Mouse (Mus musculus) embryonic facial prominence, embryonic 14.5 days (tissue): ENCODE measurements around the gene Pdc. TPM values are rescaled to one million over a fixed set of nuclear protein-coding genes. Genes with fewer than 3 reads are reported as not detected.
"Not testable (repeated sequence)": the region's sequence is repeated elsewhere in the genome, so short reads cannot be mapped to it uniquely, and the experiment has no call there.

Experiments used
- ATAC-seq: fragments of 200-750 bp; cut with Nextera tagmentation; 2 replicates; pipeline ENCODE4 v1.8.0; 2017; ENCODE audit warnings: low read depth, moderate number of reproducible peaks, moderate TSS enrichment
- DNase-seq: peaks from one replicate; pipeline ENCODE4 v3.0.0-alpha.2; 2015; ENCODE audit warnings: low spot score
- H3K27ac ChIP-seq: fragments of 300-500 bp; sonication (generic); replicated peaks from 2 replicates; pipeline ENCODE4 v1.5.1; 2014; ENCODE audit warnings: low read depth, mild to moderate bottlenecking, low read length, moderate library complexity
- H3K27me3 ChIP-seq: fragments of 300-500 bp; sonication (generic); replicated peaks from 2 replicates; pipeline ENCODE4 v1.6.1; 2014; ENCODE audit warnings: low read length; ENCODE audit not compliant: control insufficient read depth, insufficient read depth
- H3K36me3 ChIP-seq: fragments of 300-500 bp; sonication (generic); 2 replicates; pipeline ENCODE4 v1.6.1; 2014; ENCODE audit warnings: low read length, mixed read lengths; ENCODE audit not compliant: control insufficient read depth, insufficient read depth
- H3K4me1 ChIP-seq: fragments of 300-500 bp; sonication (generic); 2 replicates; pipeline ENCODE4 v1.6.1; 2014; ENCODE audit warnings: antibody characterized with exemption, low read length; ENCODE audit not compliant: control insufficient read depth, insufficient read depth
- H3K4me2 ChIP-seq: fragments of 300-500 bp; sonication (generic); 2 replicates; pipeline ENCODE4 v1.6.1; 2014; ENCODE audit warnings: low read depth, mild to moderate bottlenecking, low read length, moderate library complexity, mixed read lengths
- H3K4me3 ChIP-seq: fragments of 300-500 bp; sonication (generic); 2 replicates; pipeline ENCODE4 v1.5.1; 2014; ENCODE audit warnings: low read depth, mild to moderate bottlenecking, low read length
- H3K9ac ChIP-seq: fragments of 300-500 bp; sonication (generic); 2 replicates; pipeline ENCODE4 v1.6.1; 2014; ENCODE audit warnings: low read depth, mild to moderate bottlenecking, low read length, moderate library complexity, mixed read lengths
- H3K9me3 ChIP-seq: fragments of 300-500 bp; sonication (generic); 2 replicates; pipeline ENCODE4 v1.6.1; 2016; ENCODE audit warnings: low read length; ENCODE audit not compliant: control insufficient read depth
- WGBS: fragments of 180-500 bp; shearing (Covaris S2); extraction: QIAGEN DNeasy Blood & Tissue Kit; methylation state at CpG from one replicate; pipeline ENCODE4 v1.1.7; 2014; 5-methylcytosine and 5-hydroxymethylcytosine counted together
- polyA plus RNA-seq: library from polyadenylated mRNA; unstranded; fragments of >200 nt; fragmentation: Nextera tagmentation; extraction: Ambion mirVana; gene quantifications from 2 replicates; pipeline ENCODE4 v1.2.1, GENCODE M21; 2014

Pdc gene
- polyA plus RNA-seq, result not detected in 2 replicates

DNA sequence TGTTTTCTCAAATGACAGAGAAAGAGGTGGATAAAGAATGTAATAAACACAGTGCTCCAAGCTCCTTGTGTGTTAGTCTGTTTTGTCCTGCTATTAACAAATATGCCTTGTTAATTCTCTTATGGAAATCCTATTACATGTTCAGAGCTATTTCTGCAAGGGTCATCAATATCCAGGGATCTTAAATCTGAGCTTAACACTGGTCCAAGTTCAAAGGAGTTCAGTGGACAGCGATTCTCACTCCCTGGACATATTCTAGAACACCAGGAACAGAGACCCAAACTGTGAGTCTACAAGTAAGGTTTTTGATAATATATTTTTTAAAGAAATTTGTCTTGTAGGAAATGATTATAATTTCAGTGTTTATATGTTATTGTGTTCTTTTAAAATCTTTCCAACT, at the start of gene Pdc:
TSS of gene Pdc (plus strand) at position 213 of the 400 bp plus-strand sequence.
- H3K9ac ChIP-seq, result no peak within 1 kb of the TSS
- DNase-seq (no peak), ATAC-seq (no peak)
- H3K4me3 ChIP-seq, result no peak within 1 kb of the TSS
- H3K4me1 ChIP-seq, result no peaks in the 10 kb centered on the region
- H3K9me3 ChIP-seq, result no peaks in the 10 kb centered on the region
- WGBS, result 86% methylated on average over 1 of the region's 1 CpGs
- no peak within 1 kb of the TSS for H3K4me2 ChIP-seq
- no peaks in the 10 kb centered on the region for H3K27me3 ChIP-seq
- H3K36me3 ChIP-seq, result no peaks in the 10 kb centered on the region
- no peak within 1 kb of the TSS for H3K27ac ChIP-seq

DNA sequence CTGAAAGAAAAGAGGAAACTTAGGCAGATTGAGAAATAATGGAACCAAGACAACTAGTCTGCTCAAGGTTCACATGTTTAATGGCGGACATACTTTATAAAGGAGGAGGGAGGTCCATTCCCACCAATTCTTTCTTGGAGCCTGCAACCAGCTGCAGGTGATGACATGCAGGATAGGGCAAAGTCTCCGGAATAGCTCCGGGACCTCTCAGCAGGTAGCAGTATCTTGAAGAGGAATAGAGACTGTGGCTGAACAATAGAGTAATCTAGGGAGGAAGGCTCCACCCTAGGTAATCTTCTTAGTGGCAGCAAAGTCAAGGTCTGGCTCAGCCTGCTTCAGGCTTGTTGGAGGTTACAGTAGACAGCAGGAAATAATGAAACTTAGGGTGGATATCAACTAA, 25.2 kb upstream of the Pdc start:
- not testable (repeated sequence) for H3K4me3 ChIP-seq, H3K36me3 ChIP-seq, H3K9ac ChIP-seq, H3K27ac ChIP-seq, DNase-seq, H3K4me2 ChIP-seq, ATAC-seq, H3K27me3 ChIP-seq, H3K4me1 ChIP-seq, H3K9me3 ChIP-seq
- 73% methylated on average over 3 of the region's 3 CpGs for WGBS

DNA sequence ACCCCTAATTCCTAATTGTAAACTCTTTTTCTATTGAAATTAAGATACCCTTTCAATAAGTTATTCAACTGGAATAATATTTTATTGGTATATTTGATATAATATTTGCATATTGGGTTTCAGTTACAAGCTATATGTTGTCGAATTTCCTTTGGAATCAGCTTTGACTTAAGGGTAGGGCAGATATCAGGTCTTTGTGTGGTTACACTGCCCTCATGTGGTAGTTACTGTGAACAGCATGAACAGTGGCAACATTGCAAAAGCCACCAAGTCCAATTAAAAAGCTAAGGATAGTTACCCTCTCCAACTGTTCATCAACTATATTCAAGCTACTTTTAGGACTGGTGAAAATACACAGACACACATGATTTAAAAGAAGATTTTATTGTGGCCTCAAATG, 11.6 kb upstream of the Pdc start:
- Histone ChIP-seq H3K4me3 (no peak overlapping the region), H3K27ac (no peak overlapping the region), H3K4me2 (no peak overlapping the region), H3K9me3 (no peaks in the 10 kb centered on the region), H3K36me3 (no peaks in the 10 kb centered on the region), H3K4me1 (no peaks in the 10 kb centered on the region), H3K9ac (no peak overlapping the region), H3K27me3 (no peaks in the 10 kb centered on the region)
- ATAC-seq (no peak), DNase-seq (peak; percentile 24)
- 26% methylated on average over 1 of the region's 1 CpGs for WGBS

DNA sequence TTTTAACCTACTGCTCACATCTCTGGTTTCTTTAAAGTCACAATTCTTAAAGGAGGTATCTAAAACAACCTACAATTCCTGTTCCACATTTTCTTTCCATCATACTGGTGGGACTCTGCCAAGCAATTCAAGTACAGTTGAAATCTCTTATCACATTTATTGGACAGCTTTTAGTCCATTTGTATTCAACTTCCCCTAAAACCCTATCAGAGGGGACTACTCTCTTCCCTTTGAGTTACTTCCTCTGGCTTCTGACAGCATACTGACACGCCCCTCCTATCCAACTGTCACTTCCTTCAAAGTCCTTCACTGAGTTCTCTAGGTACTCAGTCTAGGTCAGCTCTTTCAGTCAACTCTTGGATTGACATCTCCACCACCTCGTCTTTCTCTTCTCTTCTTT, 15.9 kb downstream of the Pdc start:
- Histone ChIP-seq H3K9ac (no peak overlapping the region), H3K27me3 (no peaks in the 10 kb centered on the region), H3K27ac (no peak overlapping the region), H3K4me3 (no peak overlapping the region), H3K9me3 (no peaks in the 10 kb centered on the region), H3K36me3 (no peaks in the 10 kb centered on the region), H3K4me1 (no peaks in the 10 kb centered on the region), H3K4me2 (no peak overlapping the region)
- no peak for ATAC-seq
- 65% methylated on average over 2 of the region's 2 CpGs for WGBS
- no peak for DNase-seq

DNA sequence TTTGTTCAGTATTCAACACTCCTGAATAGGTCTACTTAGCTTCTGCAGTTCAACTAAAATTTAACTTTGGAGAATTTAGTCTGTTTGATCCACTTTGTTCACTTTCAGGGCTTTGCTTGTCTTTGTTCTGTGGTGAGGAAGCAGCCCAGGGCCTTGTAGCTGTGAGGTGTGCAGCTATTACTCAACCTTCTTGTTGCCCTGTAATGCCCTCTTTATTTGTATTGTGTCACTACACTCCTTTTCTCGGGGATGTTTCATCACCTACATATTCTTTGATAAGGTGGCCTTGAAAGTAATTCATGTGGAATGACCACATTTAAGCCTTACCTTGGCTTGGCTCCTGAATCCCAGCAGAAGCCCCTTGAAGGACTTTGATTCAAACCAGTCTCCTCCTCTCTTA, 41.6 kb downstream of the Pdc start:
- Histone ChIP-seq H3K9me3 (no peaks in the 10 kb centered on the region), H3K4me2 (no peak overlapping the region), H3K36me3 (peaks cover 47% of the 10 kb centered on the region), H3K9ac (no peak overlapping the region), H3K27me3 (no peaks in the 10 kb centered on the region), H3K27ac (no peak overlapping the region), H3K4me1 (no peaks in the 10 kb centered on the region), H3K4me3 (no peak overlapping the region)
- WGBS, result 83% methylated on average over 1 of the region's 1 CpGs
- no peak for DNase-seq
- ATAC-seq, result no peak

DNA sequence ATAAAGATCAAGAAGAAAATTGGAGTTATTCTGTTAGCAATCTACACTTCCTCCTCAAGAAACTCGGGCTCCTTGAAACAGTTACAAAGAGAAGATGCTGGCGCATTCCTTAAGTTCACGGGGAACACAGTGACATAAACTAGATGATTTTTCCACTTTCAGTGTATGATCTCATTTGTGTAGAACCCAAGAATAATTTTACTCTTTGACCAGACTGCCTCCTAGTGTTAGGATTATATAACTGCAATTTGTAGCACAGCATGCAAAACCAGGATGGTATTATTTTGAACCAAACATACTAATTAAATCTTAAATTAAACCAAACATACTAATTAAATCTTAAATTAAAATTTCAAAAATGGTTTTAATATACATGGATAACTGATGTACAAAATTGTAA, 53.7 kb downstream of the Pdc start:
- WGBS, result 83% methylated on average over 3 of the region's 3 CpGs
- no peak for DNase-seq

DNA sequence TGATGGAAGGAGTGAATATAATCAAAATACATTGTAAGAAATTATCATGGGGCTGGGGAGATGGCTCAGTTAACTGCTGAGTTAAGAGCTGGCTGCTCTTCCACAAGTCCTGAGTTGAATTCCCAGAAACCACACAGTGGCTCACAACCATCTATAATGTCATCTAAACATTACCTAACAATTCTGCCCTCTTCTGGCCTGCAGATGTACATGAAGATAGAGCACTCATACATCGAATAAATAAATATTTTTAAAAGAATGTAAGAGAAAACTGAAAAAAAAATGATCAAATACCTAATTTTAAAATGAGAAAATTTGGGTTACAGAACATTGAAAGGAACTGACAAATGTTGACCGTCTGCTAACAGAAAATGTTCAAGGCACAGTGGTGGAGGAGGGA, 55.0 kb downstream of the Pdc start:
- WGBS, result 85% methylated on average over 2 of the region's 2 CpGs
- Histone ChIP-seq H3K27me3 (no peaks in the 10 kb centered on the region), H3K27ac (no peak overlapping the region), H3K9ac (no peak overlapping the region), H3K4me2 (no peak overlapping the region), H3K4me1 (no peaks in the 10 kb centered on the region), H3K36me3 (peaks cover 36% of the 10 kb centered on the region), H3K9me3 (no peaks in the 10 kb centered on the region), H3K4me3 (no peak overlapping the region)
- ATAC-seq (no peak), DNase-seq (no peak)

More for the DNA sequence above, 53.7 kb downstream of the Pdc start:
- H3K4me2 ChIP-seq, result no peak overlapping the region
- H3K36me3 ChIP-seq, result peaks cover 27% of the 10 kb centered on the region
- ATAC-seq, result no peak
- H3K4me1 ChIP-seq, result no peaks in the 10 kb centered on the region
- no peak overlapping the region for H3K4me3 ChIP-seq
- H3K9me3 ChIP-seq, result no peaks in the 10 kb centered on the region
- H3K27ac ChIP-seq, result no peak overlapping the region
- no peak overlapping the region for H3K9ac ChIP-seq
- no peaks in the 10 kb centered on the region for H3K27me3 ChIP-seq

Other genes with a start within 250 kb of the Pdc start
- 0.35 and 0.54 TPM in 2 replicates for gene Ptgs2, start 219.4 kb upstream of the Pdc start, polyA plus RNA-seq
- gene Tpr, start 73.4 kb downstream of the Pdc start, polyA plus RNA-seq, result 144 and 154 TPM in 2 replicates
- 40.8 and 46.0 TPM in 2 replicates for gene Odr4, start 73.7 kb downstream of the Pdc start, polyA plus RNA-seq
- gene Prg4, start 146.7 kb downstream of the Pdc start, polyA plus RNA-seq, result 2.0 and 2.1 TPM in 2 replicates